ENCODE assay signal across 10 mouse cellular contexts in the genomic region with DNA sequence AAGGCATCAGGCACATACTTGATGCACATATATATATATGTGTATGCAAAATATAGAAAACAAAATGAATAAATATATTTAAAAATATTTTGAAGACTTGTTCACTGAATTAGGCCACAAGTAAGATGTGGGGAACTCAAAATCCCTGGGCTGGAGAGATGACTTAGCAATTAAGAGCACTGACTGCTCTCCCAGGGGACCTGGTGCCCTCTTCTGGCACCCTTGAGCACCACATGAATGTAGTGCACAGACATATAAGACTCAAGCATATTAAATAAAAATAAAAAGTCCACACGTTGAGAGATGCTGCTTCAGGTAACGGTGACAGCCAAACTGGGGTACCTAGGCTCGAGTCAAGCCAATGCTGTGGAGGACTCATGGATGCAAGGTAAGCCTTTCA. TPM values are rescaled to one million over a fixed set of nuclear protein-coding genes. Genes with fewer than 3 reads are reported as not detected.
DNase-seq lines count a peak whose midpoint lies in the region; ATAC-seq and TF ChIP-seq lines count a peak whose summit lies in the region.
"Had no signal": no experiment of that assay in that cellular context is flagged by ENCODE, and none has a peak within 500 bp of the region (broad histone marks: within the 10 kb centered on the region; RNA-seq: fewer than 3 reads in every experiment).

No protein-coding gene starts in this region.

- peak; percentile 46 for TF ChIP-seq CTCF in hindbrain, postnatal 0 days (IDR thresholded peaks at IDR 0.05; ENCODE audit: low read depth)

- no peak overlapping the region for H3K9ac ChIP-seq in hindbrain, postnatal 0 days (replicated peaks; ENCODE audit: low read length)
- H3K9ac ChIP-seq in hindbrain, embryonic 16.5 days (ENCODE audit: low read depth, low read length), result no peak overlapping the region
- H3K9ac ChIP-seq in neural tube, embryonic 15.5 days (replicated peaks), result no peak overlapping the region
- H3K9ac ChIP-seq: embryonic facial prominence, embryonic 12.5 days; limb, embryonic 12.5 days had no signal

- H3K4me2 ChIP-seq in hindbrain, postnatal 0 days (ENCODE audit: low read depth, low read length), result no peak overlapping the region
- no peak overlapping the region for H3K4me2 ChIP-seq in hindbrain, embryonic 16.5 days (ENCODE audit: low read length)
- H3K4me2 ChIP-seq in neural tube, embryonic 15.5 days, result no peak overlapping the region
- H3K4me2 ChIP-seq: embryonic facial prominence, embryonic 12.5 days; limb, embryonic 12.5 days had no signal

- peak; percentile 65 for DNase-seq in hindbrain, postnatal 0 days (ENCODE audit: low spot score)
- peak; percentile 73 for DNase-seq in CD4-positive helper T cell, adult 2 months (ENCODE audit: low read depth, low spot score)
- peak; percentile 30 for DNase-seq in adipocyte (ENCODE audit: low spot score)
- DNase-seq in kidney, postnatal 25 days, result peak; percentile 50 to 61
- peak; percentile 39 to 54 for DNase-seq in spleen, postnatal 36 days (ENCODE audit: low spot score in 2 of 2)
- DNase-seq in hindbrain, embryonic 10.5 days (ENCODE audit: low spot score), result no peak

- H3K4me1 ChIP-seq in hindbrain, postnatal 0 days (ENCODE audit: insufficient read depth, low read length), result peaks cover 5% of the 10 kb centered on the region
- H3K4me1 ChIP-seq in hindbrain, embryonic 16.5 days (ENCODE audit: control insufficient read depth, insufficient read depth, low read depth, low read length), result peaks cover 9% of the 10 kb centered on the region
- peaks cover 17% of the 10 kb centered on the region for H3K4me1 ChIP-seq in neural tube, embryonic 15.5 days
- H3K4me1 ChIP-seq in hindbrain, embryonic 10.5 days (replicated peaks), result peaks cover 14% of the 10 kb centered on the region

- H3K9me3 ChIP-seq in hindbrain, postnatal 0 days (ENCODE audit: low read length), result no peaks in the 10 kb centered on the region
- H3K9me3 ChIP-seq in hindbrain, embryonic 16.5 days (ENCODE audit: control insufficient read depth, low read length), result no peaks in the 10 kb centered on the region
- H3K9me3 ChIP-seq in neural tube, embryonic 15.5 days (replicated peaks), result no peaks in the 10 kb centered on the region
- no peaks in the 10 kb centered on the region for H3K9me3 ChIP-seq in hindbrain, embryonic 10.5 days
- H3K9me3 ChIP-seq: embryonic facial prominence, embryonic 12.5 days; limb, embryonic 12.5 days had no signal

- H3K4me3 ChIP-seq in hindbrain, postnatal 0 days (ENCODE audit: low read length), result no peak overlapping the region
- no peak overlapping the region for H3K4me3 ChIP-seq in hindbrain, embryonic 16.5 days (ENCODE audit: low read length)
- no peak overlapping the region for H3K4me3 ChIP-seq in neural tube, embryonic 15.5 days (replicated peaks)
- H3K4me3 ChIP-seq in hindbrain, embryonic 10.5 days, result no peak overlapping the region
- H3K4me3 ChIP-seq: embryonic facial prominence, embryonic 12.5 days; limb, embryonic 12.5 days had no signal

- WGBS in hindbrain, postnatal 0 days, result 64% methylated on average over 3 of the region's 3 CpGs
- WGBS in hindbrain, embryonic 16.5 days, result 65% methylated on average over 3 of the region's 3 CpGs
- 55% methylated on average over 3 of the region's 3 CpGs for WGBS in neural tube, embryonic 15.5 days
- WGBS in hindbrain, embryonic 10.5 days, result 69% methylated on average over 3 of the region's 3 CpGs

- no peaks in the 10 kb centered on the region for H3K36me3 ChIP-seq in hindbrain, postnatal 0 days (ENCODE audit: insufficient read depth, low read length)
- no peaks in the 10 kb centered on the region for H3K36me3 ChIP-seq in hindbrain, embryonic 16.5 days (ENCODE audit: control insufficient read depth, insufficient read depth, low read length)
- H3K36me3 ChIP-seq in neural tube, embryonic 15.5 days, result no peaks in the 10 kb centered on the region
- peaks cover 28% of the 10 kb centered on the region for H3K36me3 ChIP-seq in hindbrain, embryonic 10.5 days

- no peak for ATAC-seq in hindbrain, postnatal 0 days
- no peak for ATAC-seq in hindbrain, embryonic 16.5 days
- ATAC-seq in neural tube, embryonic 15.5 days (ENCODE audit: low FRiP score), result no peak

- no peak overlapping the region for H3K27ac ChIP-seq in hindbrain, postnatal 0 days
- H3K27ac ChIP-seq in hindbrain, embryonic 16.5 days (ENCODE audit: low read depth, low read length), result no peak overlapping the region
- H3K27ac ChIP-seq in neural tube, embryonic 15.5 days (replicated peaks), result no peak overlapping the region
- H3K27ac ChIP-seq in hindbrain, embryonic 10.5 days, result no peak overlapping the region
- H3K27ac ChIP-seq: embryonic facial prominence, embryonic 12.5 days; limb, embryonic 12.5 days had no signal

- H3K27me3 ChIP-seq in hindbrain, postnatal 0 days (ENCODE audit: insufficient read depth, low read length), result no peaks in the 10 kb centered on the region
- H3K27me3 ChIP-seq in hindbrain, embryonic 16.5 days (replicated peaks; ENCODE audit: control insufficient read depth, insufficient read depth, low read length), result no peaks in the 10 kb centered on the region
- H3K27me3 ChIP-seq in neural tube, embryonic 15.5 days (replicated peaks), result no peaks in the 10 kb centered on the region
- no peaks in the 10 kb centered on the region for H3K27me3 ChIP-seq in hindbrain, embryonic 10.5 days (ENCODE audit: insufficient read depth, poor library complexity, severe bottlenecking)
- H3K27me3 ChIP-seq: embryonic facial prominence, embryonic 12.5 days; limb, embryonic 12.5 days had no signal

RNA-seq across cellular contexts. Expression of gene Adsl, which starts 2.4 kb away (rescaled TPM):
- 77.6 and 97.6 TPM in 2 replicates for total RNA-seq in hindbrain, postnatal 0 days (2014; rRNA removed)
- 95.3 and 96.3 TPM in 2 replicates for polyA plus RNA-seq in hindbrain, postnatal 0 days (2015; fragmentation: Nextera tagmentation; extraction: Ambion mirVana)
- 116 TPM in 2 replicates for polyA plus RNA-seq in hindbrain, embryonic 16.5 days (2015; fragmentation: Nextera tagmentation; extraction: Ambion mirVana)
- polyA plus RNA-seq in neural tube, embryonic 15.5 days (2015; fragmentation: Nextera tagmentation; extraction: Ambion mirVana), result 111 and 133 TPM in 2 replicates
- 195 and 203 TPM in 2 replicates for polyA plus RNA-seq in hindbrain, embryonic 10.5 days (2016; fragmentation: Nextera tagmentation; extraction: Ambion mirVana)

RNA-seq across cellular contexts. Expression of gene Sgsm3, which starts 31.7 kb away (rescaled TPM):
- 75.8 and 91.4 TPM in 2 replicates for total RNA-seq in hindbrain, postnatal 0 days (2014; rRNA removed)
- polyA plus RNA-seq in hindbrain, postnatal 0 days (2015; fragmentation: Nextera tagmentation; extraction: Ambion mirVana), result 59.4 and 60.6 TPM in 2 replicates
- polyA plus RNA-seq in hindbrain, embryonic 16.5 days (2015; fragmentation: Nextera tagmentation; extraction: Ambion mirVana), result 81.8 and 85.1 TPM in 2 replicates
- polyA plus RNA-seq in neural tube, embryonic 15.5 days (2015; fragmentation: Nextera tagmentation; extraction: Ambion mirVana), result 71.6 and 79.1 TPM in 2 replicates
- 36.6 and 39.9 TPM in 2 replicates for polyA plus RNA-seq in hindbrain, embryonic 10.5 days (2016; fragmentation: Nextera tagmentation; extraction: Ambion mirVana)
